Mouse (Mus musculus): Measurements from ENCODE around the gene Bcl2l10. TPM values are rescaled to one million over a fixed set of nuclear protein-coding genes. Genes with fewer than 3 reads are reported as not detected.
"Not testable (repeated sequence)": the region's sequence is repeated elsewhere in the genome, so short reads cannot be mapped to it uniquely, and the experiment has no call there.

The Bcl2l10 gene
- polyA plus RNA-seq, 1 experiment from 2014 or later, result not detected

- no peak overlapping the region for H3K9ac ChIP-seq
- ATAC-seq (ENCODE audit: low FRiP score), result no peak
These were observed 5.5 kb downstream of the Bcl2l10 start for GRCm38 (mm10) chr9:75353094-75353493.

GRCm38 (mm10) chr9:75355783-75356182 lies 8.2 kb downstream of the Bcl2l10 start:
- no peak overlapping the region for H3K4me3 ChIP-seq (replicated peaks)
- 92% methylated on average over 4 of the region's 4 CpGs for WGBS
- no peaks in the 10 kb centered on the region for H3K27me3 ChIP-seq

More at GRCm38 (mm10) chr9:75353094-75353493, 5.5 kb downstream of the Bcl2l10 start:
- Histone ChIP-seq H3K4me2 (no peak overlapping the region), H3K4me3 (replicated peaks) (no peak overlapping the region), H3K4me1 (no peaks in the 10 kb centered on the region), H3K27ac (no peak overlapping the region), H3K9me3 (no peaks in the 10 kb centered on the region), H3K27me3 (no peaks in the 10 kb centered on the region), H3K36me3 (replicated peaks) (no peaks in the 10 kb centered on the region)
- 86% methylated on average over 8 of the region's 8 CpGs for WGBS

GRCm38 (mm10) chr9:75357087-75357654 lies 9.6 kb downstream of the Bcl2l10 start:
- WGBS, result 85% methylated on average over 9 of the region's 9 CpGs

More at GRCm38 (mm10) chr9:75355783-75356182, 8.2 kb downstream of the Bcl2l10 start:
- Histone ChIP-seq H3K9ac (no peak overlapping the region), H3K4me1 (no peaks in the 10 kb centered on the region), H3K9me3 (no peaks in the 10 kb centered on the region), H3K27ac (no peak overlapping the region), H3K36me3 (replicated peaks) (no peaks in the 10 kb centered on the region), H3K4me2 (no peak overlapping the region)
- no peak for ATAC-seq (ENCODE audit: low FRiP score)

GRCm38 (mm10) chr9:75361699-75362098 lies 14.1 kb downstream of the Bcl2l10 start:
- Histone ChIP-seq H3K27ac (no peak overlapping the region), H3K4me3 (replicated peaks) (no peak overlapping the region), H3K36me3 (replicated peaks) (no peaks in the 10 kb centered on the region), H3K27me3 (no peaks in the 10 kb centered on the region), H3K9ac (no peak overlapping the region), H3K4me2 (no peak overlapping the region), H3K4me1 (no peaks in the 10 kb centered on the region), H3K9me3 (no peaks in the 10 kb centered on the region)
- WGBS, result 42% methylated on average over 5 of the region's 5 CpGs
- 0 out of 2 replicates have a peak, but pooled peaks have one; percentile 53 for ATAC-seq (ENCODE audit: low FRiP score)

More at GRCm38 (mm10) chr9:75357087-75357654, 9.6 kb downstream of the Bcl2l10 start:
- H3K4me2 ChIP-seq, result no peak overlapping the region
- no peak overlapping the region for H3K4me3 ChIP-seq (replicated peaks)
- no peaks in the 10 kb centered on the region for H3K4me1 ChIP-seq
- no peaks in the 10 kb centered on the region for H3K9me3 ChIP-seq
- H3K27me3 ChIP-seq, result no peaks in the 10 kb centered on the region
- H3K36me3 ChIP-seq (replicated peaks), result no peaks in the 10 kb centered on the region
- no peak overlapping the region for H3K9ac ChIP-seq
- no peak overlapping the region for H3K27ac ChIP-seq
- ATAC-seq (ENCODE audit: low FRiP score), result no peak

DNA sequence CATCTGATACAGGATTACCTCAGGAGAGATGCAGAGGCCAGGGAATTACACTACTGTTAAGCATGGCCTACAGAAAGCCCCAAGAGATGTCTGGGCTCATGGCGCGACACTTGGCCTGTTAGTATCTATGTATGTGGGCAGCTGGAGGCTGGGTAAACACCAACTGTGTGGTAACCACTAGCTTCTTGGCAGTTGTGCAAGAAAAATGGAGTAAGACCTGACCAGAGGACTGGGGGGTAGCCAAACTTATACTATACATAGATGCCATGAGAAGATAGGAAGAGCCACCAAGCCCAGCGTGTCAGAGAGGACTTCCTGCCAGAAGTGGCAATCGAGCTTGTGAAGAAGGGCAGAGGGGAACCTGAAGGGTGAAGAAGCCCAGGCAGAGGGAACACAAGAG lies 14.6 kb downstream of the Bcl2l10 start:
- WGBS, result 89% methylated on average over 4 of the region's 4 CpGs
- Histone ChIP-seq H3K9ac (no peak overlapping the region), H3K4me1 (no peaks in the 10 kb centered on the region), H3K27me3 (no peaks in the 10 kb centered on the region), H3K9me3 (no peaks in the 10 kb centered on the region), H3K27ac (no peak overlapping the region), H3K4me2 (no peak overlapping the region), H3K4me3 (replicated peaks) (no peak overlapping the region), H3K36me3 (replicated peaks) (no peaks in the 10 kb centered on the region)
- ATAC-seq (ENCODE audit: low FRiP score), result no peak

DNA sequence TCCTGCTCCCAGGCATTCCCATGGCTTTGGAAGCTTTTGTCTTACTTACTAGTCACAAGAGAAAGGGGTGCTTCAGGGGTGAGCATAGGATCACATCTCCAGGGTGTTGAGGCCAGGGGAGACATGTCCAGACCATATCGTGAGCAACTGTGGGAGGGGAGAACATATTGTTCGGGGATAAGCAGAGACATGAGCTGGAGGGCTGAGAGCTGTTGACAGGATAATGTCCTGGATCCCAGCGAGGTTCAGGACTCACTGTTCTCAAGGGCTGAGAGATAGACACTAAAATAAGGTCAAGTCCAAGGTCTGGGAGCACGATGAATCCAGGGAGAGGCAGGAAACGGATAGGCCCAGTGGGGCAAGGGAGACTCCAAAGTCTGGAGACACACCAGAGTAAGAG lies 15.4 kb downstream of the Bcl2l10 start:
- WGBS, result 88% methylated on average over 5 of the region's 5 CpGs

GRCm38 (mm10) chr9:75363702-75364101 lies 16.1 kb downstream of the Bcl2l10 start:
- H3K27me3 ChIP-seq; H3K36me3 ChIP-seq (replicated peaks); H3K9ac ChIP-seq; H3K4me2 ChIP-seq; H3K27ac ChIP-seq; H3K9me3 ChIP-seq; ATAC-seq (ENCODE audit: low FRiP score); H3K4me1 ChIP-seq; H3K4me3 ChIP-seq (replicated peaks): not testable (repeated sequence)
- WGBS, result 73% methylated on average over 7 of the region's 7 CpGs

More for the DNA sequence above, 15.4 kb downstream of the Bcl2l10 start:
- H3K4me2 ChIP-seq, result no peak overlapping the region
- ATAC-seq (ENCODE audit: low FRiP score), result no peak
- H3K4me3 ChIP-seq (replicated peaks), result no peak overlapping the region
- H3K4me1 ChIP-seq, result no peaks in the 10 kb centered on the region
- no peak overlapping the region for H3K9ac ChIP-seq
- H3K36me3 ChIP-seq (replicated peaks), result no peaks in the 10 kb centered on the region
- no peak overlapping the region for H3K27ac ChIP-seq
- no peaks in the 10 kb centered on the region for H3K27me3 ChIP-seq
- no peaks in the 10 kb centered on the region for H3K9me3 ChIP-seq

- no peak for ATAC-seq (ENCODE audit: low FRiP score)
- 74% methylated on average over 4 of the region's 4 CpGs for WGBS
These were observed 17.6 kb downstream of the Bcl2l10 start for GRCm38 (mm10) chr9:75365195-75365594.

GRCm38 (mm10) chr9:75366191-75366590 lies 18.6 kb downstream of the Bcl2l10 start:
- WGBS, result 81% methylated on average over 5 of the region's 5 CpGs
- H3K9me3 ChIP-seq, result no peaks in the 10 kb centered on the region

More at GRCm38 (mm10) chr9:75365195-75365594, 17.6 kb downstream of the Bcl2l10 start:
- Histone ChIP-seq H3K4me1 (no peaks in the 10 kb centered on the region), H3K27ac (no peak overlapping the region), H3K9me3 (no peaks in the 10 kb centered on the region), H3K4me2 (no peak overlapping the region), H3K9ac (no peak overlapping the region), H3K4me3 (replicated peaks) (no peak overlapping the region), H3K36me3 (replicated peaks) (no peaks in the 10 kb centered on the region), H3K27me3 (no peaks in the 10 kb centered on the region)

GRCm38 (mm10) chr9:75368779-75369178 lies 21.2 kb downstream of the Bcl2l10 start:
- Histone ChIP-seq H3K9ac (no peak overlapping the region), H3K4me3 (replicated peaks) (no peak overlapping the region), H3K9me3 (no peaks in the 10 kb centered on the region), H3K27ac (no peak overlapping the region), H3K36me3 (replicated peaks) (no peaks in the 10 kb centered on the region), H3K4me1 (no peaks in the 10 kb centered on the region), H3K27me3 (no peaks in the 10 kb centered on the region), H3K4me2 (no peak overlapping the region)
- no peak for ATAC-seq (ENCODE audit: low FRiP score)
- WGBS, result 80% methylated on average over 3 of the region's 3 CpGs

More at GRCm38 (mm10) chr9:75366191-75366590, 18.6 kb downstream of the Bcl2l10 start:
- no peaks in the 10 kb centered on the region for H3K27me3 ChIP-seq
- H3K36me3 ChIP-seq (replicated peaks), result no peaks in the 10 kb centered on the region
- no peaks in the 10 kb centered on the region for H3K4me1 ChIP-seq
- H3K9ac ChIP-seq, result no peak overlapping the region
- H3K4me2 ChIP-seq, result no peak overlapping the region
- ATAC-seq (ENCODE audit: low FRiP score), result no peak
- no peak overlapping the region for H3K27ac ChIP-seq
- H3K4me3 ChIP-seq (replicated peaks), result no peak overlapping the region

DNA sequence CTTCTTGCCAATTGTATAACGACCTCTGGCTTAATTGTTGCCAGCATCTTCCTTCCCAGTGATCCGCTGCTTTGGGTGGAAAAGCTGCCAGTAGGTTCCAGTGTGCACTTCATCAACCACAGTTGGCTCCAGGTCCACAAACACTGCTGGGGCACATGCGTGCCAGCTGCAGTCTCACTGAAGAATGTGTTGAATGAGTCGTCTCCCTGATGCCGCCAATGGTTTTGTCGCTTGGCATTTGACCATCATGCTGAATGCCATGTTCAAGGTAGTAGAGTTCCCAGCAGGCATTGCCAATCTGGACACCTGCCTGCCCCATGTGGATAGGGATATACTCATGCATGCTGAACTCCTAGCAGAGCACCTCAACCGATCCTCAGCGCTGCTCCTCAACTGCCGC lies 28.0 kb downstream of the Bcl2l10 start:
- Histone ChIP-seq H3K9ac (no peak overlapping the region), H3K4me2 (no peak overlapping the region), H3K27me3 (no peaks in the 10 kb centered on the region), H3K4me3 (replicated peaks) (no peak overlapping the region), H3K4me1 (no peaks in the 10 kb centered on the region), H3K36me3 (replicated peaks) (no peaks in the 10 kb centered on the region), H3K9me3 (no peaks in the 10 kb centered on the region), H3K27ac (no peak overlapping the region)
- WGBS, result 94% methylated on average over 9 of the region's 9 CpGs
- no peak for ATAC-seq (ENCODE audit: low FRiP score)

- Histone ChIP-seq H3K36me3 (replicated peaks) (no peaks in the 10 kb centered on the region), H3K27me3 (no peaks in the 10 kb centered on the region), H3K27ac (no peak overlapping the region), H3K9ac (no peak overlapping the region), H3K4me1 (no peaks in the 10 kb centered on the region), H3K4me2 (no peak overlapping the region), H3K9me3 (no peaks in the 10 kb centered on the region), H3K4me3 (replicated peaks) (no peak overlapping the region)
- WGBS, result 68% methylated on average over 1 of the region's 1 CpGs
- no peak for ATAC-seq (ENCODE audit: low FRiP score)
These were observed 28.9 kb downstream of the Bcl2l10 start for GRCm38 (mm10) chr9:75376428-75376827.

DNA sequence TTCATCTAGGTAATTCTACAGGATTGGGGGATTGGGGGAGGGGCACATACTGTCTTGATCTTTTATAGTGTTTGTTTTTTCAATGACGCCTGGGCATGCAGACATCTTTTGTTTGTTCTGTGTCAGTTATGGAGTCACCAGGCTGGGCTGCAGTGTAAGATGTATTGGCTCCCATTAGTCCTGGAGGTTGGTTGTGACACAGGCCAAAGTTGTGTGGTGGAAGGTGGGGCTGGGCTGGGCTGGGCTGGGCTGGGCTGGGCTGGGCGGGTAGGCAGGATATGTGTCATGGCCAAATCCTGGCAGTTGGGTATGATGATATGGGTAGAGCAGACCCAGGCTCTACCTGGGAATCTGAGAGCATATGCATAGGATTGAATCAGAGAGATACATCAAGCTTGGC lies 31.2 kb downstream of the Bcl2l10 start:
- WGBS, result 92% methylated on average over 2 of the region's 2 CpGs
- ATAC-seq (ENCODE audit: low FRiP score), result no peak

More for the DNA sequence above, 31.2 kb downstream of the Bcl2l10 start:
- no peak overlapping the region for H3K27ac ChIP-seq
- no peaks in the 10 kb centered on the region for H3K9me3 ChIP-seq
- H3K4me3 ChIP-seq (replicated peaks), result no peak overlapping the region
- H3K36me3 ChIP-seq (replicated peaks), result no peaks in the 10 kb centered on the region
- no peak overlapping the region for H3K9ac ChIP-seq
- no peaks in the 10 kb centered on the region for H3K27me3 ChIP-seq
- H3K4me1 ChIP-seq, result no peaks in the 10 kb centered on the region
- H3K4me2 ChIP-seq, result no peak overlapping the region
